Mouse (Mus musculus) 3134 (cell line): Measurements from ENCODE around the gene Pou3f1.

ENCODE experiments used
- DNase-seq: peaks from one replicate; pipeline ENCODE4 v3.0.0-alpha.2; 2011; ENCODE audit warnings: low spot score; ENCODE audit not compliant: insufficient read length; ENCODE audit errors: extremely low read depth

Pou3f1 gene

DNA sequence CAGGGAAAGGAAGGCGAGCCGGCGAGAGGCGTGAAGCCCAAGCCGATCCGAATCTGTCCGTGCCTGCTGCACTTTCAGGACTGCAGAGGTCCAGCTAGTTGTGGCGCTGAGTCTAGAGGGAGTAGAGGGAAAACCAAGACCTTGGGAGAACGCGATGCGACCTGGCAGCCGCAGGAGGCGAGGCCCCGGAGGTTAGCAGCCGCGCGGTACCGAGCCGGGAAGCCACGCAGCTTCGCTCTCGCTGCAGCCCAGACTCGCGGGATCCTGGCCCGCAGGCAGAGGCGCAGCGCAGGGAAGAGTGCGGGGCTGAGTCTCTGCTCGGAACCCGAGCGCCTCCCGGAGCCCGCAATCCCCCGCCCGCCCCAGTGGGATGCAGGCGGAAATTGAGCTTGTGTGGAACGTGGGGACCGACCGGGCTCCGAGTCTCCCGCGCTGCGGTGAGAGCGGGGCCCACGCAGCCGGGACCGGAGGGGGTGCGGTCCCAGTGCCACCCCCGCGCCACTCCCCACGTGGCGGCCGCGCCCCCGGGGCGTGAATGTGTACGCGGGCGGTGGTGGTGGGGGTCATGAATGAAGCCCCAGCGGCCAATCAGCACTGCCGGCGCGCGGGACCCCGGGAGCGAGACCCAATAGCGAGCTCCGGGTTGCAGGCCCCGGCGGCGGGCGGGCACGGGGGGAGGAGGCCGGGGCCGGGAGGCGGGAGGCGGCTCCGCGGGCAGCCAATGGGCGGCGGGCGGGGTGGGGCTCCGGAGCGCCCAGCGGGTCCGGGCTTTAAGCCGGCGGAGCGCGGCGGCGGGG, 445 bp downstream of the Pou3f1 start:
- DNase-seq = no peak

DNA sequence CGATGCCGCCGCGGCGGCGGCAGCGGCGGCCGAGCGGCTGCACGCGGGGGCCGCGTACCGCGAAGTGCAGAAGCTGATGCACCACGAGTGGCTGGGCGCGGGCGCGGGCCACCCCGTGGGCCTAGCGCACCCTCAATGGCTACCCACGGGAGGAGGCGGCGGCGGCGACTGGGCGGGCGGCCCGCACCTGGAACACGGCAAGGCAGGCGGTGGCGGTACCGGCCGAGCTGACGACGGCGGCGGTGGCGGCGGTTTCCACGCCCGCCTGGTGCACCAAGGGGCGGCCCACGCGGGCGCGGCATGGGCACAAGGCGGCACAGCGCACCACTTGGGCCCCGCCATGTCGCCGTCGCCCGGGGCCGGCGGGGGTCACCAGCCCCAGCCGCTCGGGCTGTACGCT, 1.2 kb downstream of the Pou3f1 start:
- DNase-seq = no peak

DNA sequence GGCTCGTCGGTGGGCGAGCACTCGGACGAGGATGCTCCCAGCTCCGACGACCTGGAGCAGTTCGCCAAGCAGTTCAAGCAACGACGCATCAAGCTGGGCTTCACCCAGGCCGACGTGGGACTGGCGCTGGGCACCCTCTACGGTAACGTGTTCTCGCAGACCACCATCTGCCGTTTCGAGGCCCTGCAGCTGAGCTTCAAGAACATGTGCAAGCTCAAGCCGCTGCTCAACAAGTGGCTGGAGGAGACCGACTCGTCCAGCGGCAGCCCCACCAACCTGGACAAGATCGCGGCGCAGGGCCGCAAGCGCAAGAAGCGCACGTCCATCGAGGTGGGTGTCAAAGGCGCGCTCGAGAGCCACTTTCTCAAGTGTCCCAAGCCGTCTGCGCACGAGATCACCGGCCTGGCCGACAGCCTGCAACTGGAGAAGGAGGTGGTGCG, 1.8 kb downstream of the Pou3f1 start:
- DNase-seq = no peak

DNA sequence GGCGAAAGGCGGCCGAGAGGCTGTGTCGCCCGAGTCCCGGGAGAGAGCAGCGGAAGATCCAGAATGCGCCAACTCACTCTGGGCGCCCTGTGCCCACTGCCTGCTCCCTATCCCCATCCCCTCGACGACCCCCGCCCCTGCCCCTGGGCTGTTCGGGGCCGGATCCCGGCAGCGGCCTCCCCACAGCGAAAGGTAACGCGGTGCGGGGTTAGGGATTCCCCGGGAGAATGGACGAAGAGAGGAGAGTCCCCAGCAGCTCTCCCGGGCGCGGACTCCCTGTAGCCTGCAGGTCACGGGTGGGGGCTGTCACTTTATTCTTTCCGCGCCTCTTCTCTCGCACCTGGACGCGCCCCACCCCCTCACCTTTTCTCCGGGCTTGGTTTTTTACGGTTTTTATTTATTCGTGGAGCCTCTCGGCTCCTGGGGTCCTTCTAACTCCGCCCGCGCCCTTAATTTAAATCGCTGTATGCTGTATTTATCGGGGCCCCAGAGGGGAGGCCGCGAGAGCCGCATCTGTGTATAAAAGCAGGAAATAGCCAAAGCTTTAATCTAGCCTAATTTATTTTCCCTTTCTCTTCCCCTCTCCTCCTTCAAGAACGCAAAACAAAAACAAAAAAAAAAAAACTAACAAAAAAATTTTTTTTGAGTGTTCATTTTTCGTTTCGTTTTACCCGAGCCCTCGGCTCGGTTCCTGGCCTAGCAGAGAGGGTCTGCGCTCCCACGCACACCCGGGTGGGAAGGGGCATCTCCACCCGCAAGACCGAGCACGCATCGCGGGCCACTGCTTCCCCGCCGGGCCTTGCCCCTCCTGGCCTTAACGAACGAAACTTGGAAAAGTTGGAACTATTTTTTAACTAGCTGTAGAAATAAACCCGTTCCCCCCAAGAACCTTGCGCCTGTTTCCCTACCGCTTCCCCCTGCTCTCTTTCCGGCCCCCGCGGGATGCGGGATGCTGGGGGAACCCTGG, 2.9 kb downstream of the Pou3f1 start:
- no peak for DNase-seq

DNA sequence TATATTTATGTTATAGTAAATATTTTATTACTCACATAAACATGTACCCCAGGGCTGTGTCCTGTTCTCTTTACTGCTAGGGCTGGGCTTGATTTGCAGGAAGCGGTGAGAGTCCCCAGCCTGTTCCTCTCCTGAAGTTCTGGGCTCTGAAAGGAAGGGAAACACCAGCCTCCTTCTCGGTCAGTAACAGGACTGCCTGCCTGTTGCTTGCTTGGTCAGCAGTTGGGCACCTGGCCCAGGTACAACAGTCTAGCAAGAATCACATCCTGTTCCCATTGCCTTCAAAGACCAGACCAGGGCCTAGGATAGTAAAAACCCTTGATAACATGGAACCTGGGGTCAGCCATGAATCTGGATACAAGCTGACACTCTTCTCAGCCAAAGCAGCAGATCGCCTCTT, 4.0 kb downstream of the Pou3f1 start:
- DNase-seq = no peak

DNA sequence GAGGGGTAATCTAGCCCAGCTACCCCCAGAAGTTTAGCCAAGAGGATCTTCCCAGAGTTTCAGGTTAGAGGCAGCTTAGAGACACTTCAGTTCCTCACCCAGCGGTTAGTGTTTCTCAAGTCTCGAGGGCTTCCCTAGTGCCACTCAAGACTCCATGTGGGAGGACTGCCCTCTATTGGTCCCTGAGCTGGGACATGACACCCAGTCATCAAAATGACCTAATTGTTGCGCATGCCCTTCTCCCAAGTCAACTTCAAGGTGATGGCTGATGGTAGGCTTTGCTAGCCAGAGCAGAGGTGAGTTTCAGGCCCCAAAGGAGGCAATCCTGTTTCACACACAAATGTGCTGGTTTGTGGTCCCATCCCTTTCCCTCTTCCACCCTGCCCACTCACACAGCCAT, 6.4 kb downstream of the Pou3f1 start:
- DNase-seq = no peak

DNA sequence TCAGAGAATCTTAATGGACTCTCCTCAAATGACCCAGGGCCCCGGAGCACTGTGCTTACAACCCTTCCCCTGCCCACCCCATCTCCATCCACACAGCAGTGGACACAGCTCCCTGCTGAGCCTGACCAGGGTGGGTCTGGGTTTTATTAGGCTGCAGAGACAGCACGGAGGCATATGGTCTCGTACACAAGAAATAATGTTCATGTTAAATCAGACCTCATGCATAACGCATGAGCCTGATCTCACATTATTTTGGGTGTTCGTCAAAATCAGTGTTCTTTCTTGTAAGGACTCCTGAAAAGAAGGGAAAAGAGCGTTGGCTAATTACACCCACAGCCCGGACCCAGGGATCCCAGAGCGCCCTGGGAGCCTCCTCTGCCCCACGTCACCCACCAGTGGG, 7.6 kb downstream of the Pou3f1 start:
- DNase-seq = no peak

DNA sequence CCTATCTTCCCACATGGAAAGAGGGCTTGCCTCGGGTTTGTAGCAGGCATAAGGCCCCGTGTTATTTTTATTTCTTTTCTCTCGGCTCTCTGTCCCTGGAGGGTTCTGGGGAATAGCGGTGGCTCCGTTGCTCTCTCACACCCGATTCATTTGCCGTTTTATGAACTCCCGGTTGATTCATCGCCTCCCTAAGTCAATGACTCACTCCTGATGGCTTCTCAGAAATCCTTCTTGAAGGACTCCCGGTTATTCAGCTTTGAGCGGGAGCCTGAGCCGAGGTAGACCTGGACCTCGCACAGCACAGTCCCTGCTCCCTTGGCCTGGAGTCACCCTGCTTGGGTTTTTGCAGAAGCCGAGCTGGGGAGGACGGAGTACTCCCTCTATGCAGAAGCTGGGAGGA, 8.0 kb downstream of the Pou3f1 start:
- DNase-seq = peak; percentile 42

DNA sequence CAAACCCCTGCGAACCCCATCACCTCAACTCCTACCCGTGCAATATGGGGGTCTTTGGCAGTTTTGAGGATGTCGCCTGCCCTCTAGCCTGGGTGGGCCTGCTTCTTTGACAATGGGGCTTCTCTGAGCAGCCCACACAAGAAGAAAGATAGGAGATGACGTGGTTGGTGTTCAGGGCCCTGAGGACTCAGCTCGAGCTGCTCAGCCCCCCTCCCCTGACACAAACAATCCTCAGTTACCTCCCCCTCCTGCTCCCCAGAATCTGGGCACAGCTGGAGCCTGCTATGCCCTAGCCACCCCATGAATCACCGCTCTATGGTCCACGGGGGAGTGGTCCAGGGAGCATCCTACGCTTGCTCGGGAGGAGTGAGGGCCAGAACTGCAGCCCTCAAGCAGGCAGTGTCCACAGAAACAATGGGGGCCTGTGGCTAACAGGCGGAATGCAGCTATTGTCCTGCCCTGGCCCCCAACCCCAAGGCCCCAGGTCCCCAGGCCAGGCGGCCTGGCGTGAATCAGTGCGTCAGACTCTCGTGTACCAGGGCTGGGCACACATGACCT, 10.9 kb downstream of the Pou3f1 start:
- no peak for DNase-seq

DNA sequence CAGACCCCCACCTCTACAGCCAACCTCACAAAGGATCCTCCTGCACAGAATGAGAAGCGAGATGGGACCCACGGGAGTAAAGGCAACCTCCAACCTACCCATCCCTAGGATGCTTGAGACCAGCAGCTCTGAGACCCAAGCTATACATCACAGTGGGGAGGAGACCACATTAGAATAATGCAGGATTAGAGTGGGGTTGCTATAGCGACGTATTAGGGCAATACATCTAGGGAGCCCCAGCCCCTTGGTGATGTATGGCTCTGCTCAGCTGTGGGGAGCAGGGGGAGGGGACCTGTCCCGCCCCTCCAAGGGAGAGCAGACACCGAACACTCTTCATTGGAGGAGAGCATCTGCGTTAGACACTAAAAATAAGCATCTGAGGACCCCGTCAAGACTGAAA, 11.5 kb downstream of the Pou3f1 start:
- DNase-seq = no peak

DNA sequence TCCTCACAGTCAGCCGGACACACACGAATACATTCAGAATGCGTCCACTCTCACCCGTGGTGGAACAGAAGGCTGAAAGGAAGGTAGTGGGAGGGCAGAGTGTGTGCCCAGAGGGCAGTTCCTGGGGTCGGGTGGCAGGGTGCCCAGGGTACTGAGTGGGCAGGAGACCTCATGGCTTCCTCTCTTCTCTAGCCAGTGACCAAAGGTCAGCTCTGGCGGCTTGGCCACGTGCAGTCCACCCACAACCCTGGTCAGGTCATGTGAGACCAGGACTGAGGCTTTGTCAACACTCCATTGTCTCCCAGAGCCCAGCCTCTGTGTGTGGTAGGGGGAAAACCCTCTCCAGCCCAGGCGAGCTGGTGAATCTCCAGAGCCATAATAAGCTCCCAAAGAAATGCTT, 13.6 kb downstream of the Pou3f1 start:
- DNase-seq = no peak

DNA sequence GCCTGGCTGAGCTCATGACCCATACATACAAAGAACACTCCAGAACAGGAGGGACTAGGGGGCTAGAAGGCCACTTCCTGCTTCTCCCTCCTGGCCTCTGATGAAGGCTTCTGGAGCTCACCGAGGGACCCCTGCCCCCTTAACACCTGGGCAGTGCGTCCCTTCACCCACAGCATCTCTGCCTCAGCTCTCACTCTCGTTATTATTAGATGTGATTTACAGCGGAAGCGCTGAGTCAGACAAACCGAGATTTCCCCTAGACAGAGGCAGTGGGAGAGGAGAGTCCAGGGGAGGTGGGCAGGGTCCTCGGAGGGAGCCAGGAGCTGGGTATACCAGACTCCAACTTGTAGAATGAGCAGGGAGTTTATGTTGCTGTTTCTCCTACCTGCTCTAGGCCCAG, 15.0 kb downstream of the Pou3f1 start:
- DNase-seq = no peak

DNA sequence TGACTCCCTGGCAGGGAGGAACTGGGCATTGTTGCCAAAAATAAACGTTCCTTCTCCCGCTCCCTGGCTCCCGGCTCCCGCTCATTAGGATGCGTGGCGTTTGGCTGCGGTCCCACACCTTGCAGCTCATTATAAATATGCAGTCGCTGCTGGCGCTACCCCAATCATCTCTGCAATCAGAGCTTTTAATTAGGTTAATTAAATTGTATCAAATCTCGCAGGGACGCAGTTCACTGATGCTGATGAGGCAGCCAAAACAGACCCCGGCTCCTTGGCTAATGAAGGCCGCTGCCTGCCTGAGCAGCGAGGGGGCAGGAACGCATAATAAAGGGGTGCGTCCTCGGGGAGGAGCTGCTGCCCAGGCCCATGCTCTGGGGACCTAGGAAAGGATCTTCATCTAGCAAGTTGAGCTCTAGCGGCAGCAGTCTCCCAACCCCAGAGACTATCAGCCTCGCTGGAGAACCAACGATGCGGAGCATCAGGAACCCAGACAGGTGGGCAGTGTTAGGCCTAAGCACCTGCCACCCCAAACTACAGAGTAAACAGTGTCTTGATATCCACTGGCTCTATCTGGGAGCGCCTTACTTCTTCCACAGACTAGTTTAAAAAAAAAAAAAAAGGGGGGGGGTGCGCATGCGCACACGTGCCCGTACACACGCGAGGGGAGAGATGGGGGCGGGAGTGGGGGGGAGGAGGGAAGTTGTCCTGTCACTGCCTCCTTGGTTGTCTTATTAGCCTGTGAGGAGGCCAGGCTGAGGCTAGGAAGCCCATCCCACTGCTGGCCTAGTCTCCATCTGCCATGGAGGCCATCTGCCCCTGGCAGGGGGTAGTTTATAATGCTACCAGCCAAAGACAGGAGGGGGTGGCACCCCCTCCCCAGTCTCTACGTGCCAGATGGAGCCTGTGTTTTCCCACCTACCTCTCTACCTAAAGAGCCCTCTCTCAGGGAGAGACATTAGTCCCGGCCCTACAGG, 16.0 kb downstream of the Pou3f1 start:
- no peak for DNase-seq

DNA sequence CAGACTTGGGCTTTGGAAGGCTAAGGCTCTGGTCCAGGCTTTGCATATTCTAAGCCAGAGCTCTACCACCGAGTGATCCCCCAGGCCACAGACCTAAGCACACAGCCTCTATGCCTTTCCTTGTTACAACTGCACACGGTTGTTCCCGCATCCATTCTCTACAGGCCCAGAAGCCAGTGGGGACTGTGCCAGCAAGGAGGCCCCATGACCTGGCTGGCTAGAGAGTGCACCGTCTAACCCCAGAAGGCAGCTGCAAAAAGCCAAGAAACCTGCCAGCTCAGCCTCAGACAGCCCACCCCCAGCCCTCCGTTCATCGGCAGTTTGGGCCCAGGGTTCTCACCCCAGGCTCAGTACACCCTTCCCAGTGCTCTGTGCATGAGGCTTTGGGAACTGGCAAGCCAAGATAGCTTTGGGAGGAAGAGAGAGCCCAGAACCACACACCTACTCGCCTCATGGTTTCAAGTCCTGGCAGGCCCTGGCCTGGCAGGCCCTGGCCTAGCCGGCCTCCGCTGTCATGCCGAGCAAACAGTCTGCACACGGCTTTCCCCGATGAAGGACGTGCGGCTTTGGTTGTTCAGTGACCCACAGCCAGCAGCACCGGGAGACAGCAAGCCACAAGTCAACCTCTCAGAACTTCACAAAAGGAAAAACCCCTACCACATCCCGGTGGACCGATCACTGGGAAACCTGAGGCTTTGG, 17.9 kb downstream of the Pou3f1 start:
- no peak for DNase-seq

DNA sequence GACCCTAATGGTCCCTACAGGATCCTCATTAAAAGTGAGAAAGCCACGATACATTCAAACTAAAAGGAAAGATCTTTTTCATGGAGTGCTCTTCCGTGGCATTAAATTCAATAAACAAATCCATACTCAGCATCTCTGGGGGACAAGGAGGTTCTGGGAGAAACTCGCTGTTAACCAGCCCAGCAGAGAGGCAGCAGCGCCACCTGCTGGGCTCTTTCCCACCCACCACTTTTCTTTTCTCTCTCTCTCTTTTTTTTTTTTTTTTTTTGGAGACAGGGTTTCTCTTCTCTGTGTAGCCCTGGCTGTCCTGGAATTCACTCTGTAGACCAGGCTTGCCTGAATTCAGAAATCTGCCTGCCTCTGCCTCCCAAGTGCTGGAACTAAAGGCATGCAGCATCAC, 18.4 kb downstream of the Pou3f1 start:
- DNase-seq = no peak

DNA sequence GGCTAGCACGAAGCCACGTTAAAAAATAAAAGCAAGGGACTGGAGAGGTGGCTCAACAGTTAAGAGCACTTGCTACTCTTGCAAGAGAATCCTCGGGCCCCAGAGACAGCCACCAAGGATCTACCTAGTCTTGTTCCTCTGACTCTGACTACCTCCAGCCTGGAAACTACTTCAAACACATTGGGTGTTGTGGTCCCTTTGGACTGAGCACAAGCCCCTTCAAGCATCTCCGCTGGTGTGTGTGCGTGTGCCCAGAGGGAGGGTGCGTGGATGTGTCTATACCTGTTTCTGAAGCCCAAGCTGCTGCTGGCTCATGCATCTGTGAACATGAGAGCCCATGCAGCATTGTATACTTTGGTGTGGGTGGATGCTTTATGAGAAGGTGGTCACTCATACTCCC, 19.4 kb downstream of the Pou3f1 start:
- no peak for DNase-seq

DNA sequence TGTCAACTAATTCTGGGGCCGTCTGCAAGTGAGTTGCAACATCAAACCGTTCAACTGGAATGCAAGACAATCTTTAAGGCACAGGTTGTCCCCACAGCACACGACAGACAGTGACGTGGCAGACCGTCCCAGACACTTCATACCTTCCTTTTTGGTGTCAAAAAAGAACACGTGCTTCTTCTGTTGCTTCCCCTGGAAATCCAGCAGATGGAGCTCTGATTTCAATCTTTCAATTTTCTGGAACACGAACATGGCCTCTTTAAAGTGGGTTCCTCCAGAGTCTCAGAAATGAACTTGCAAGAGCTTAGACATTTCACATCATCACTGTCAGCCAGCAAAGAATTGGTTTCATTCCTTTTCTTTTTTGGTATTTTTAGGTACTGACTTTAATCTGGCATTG, 25.7 kb downstream of the Pou3f1 start:
- no peak for DNase-seq

DNA sequence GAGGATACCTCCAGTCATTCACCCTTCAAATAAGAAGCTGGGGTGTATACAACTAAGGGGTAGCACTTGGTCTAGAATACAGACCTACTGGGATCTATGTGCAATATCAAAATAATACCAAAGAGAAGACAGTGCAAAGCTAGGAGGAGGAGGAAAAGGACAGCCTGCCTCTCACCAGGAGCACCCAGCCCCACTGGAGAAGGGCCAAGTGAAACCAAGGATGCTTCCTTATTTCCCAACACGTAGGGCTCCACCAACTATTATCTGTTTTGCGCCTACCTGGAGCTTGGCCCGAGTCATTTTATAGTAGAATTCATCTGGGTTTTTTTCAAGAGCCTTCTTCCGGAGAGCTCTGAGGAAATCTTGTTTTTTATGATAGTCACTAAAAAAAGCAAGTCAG, 26.9 kb downstream of the Pou3f1 start:
- DNase-seq = no peak

DNA sequence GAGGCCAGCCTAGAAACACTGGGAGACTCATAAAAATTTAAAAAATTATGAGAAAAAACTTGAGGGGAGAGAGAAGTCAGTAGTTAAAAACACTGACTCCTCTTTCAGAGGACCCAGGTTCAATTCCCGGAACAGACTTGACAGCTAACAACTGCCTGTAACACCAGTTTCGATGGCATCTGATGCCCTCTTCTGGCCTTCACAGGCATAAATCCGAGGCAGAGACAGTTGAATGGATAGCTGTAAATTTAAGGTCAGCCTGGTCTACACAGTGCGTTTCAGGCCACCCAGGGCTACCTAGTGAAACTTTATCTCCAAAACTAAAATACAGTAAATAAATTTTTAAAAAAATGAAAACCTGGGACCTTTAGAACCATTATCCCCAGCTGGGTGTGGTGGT, 28.4 kb downstream of the Pou3f1 start:
- no peak for DNase-seq

DNA sequence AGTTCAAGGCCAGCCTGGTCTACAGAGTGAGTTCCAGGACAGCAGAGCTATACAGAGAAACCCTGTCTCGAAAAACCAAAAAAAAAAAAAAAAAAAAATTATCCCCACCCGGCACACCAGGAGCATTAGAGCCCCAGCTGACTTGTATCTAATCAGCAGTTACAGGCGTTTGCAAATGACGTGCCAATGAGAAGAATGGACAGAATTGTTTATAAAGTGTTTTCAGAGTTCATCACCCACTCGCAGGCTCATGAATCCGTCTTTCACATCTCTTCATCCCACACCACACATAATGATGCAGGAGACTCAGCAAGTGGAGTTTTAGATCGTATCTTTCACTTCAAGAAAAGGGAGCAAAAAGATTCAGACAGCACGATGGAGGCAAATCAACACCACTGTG, 28.8 kb downstream of the Pou3f1 start:
- DNase-seq = no peak
